Mouse (Mus musculus): ENCODE measurements around the gene Chl1. TPM values are rescaled to one million over a fixed set of nuclear protein-coding genes. Genes with fewer than 3 reads are reported as not detected.

Gene Chl1
- polyA plus RNA-seq (2015; fragmentation: Nextera tagmentation; extraction: Ambion mirVana): 143 and 157 TPM in 2 replicates

GRCm38 (mm10) chr6:103510392-103511289, at the start of gene Chl1:
TSS of gene Chl1 (plus strand) at chr6:103510586.
- no peaks in the 10 kb centered on the region for H3K9me3 ChIP-seq (ENCODE audit: control insufficient read depth, low read length)
- no peaks in the 10 kb centered on the region for H3K27me3 ChIP-seq (replicated peaks; ENCODE audit: control insufficient read depth, insufficient read depth, low read length)
- no peaks in the 10 kb centered on the region for H3K36me3 ChIP-seq (ENCODE audit: control insufficient read depth, insufficient read depth, low read length)
- H3K27ac ChIP-seq (ENCODE audit: low read depth, low read length): peak within 1 kb of the TSS; percentile 98
- peak; percentile 61 for ATAC-seq
- peak within 1 kb of the TSS; percentile 88 for H3K9ac ChIP-seq (ENCODE audit: low read depth, low read length)
- peaks cover 9% of the 10 kb centered on the region for H3K4me1 ChIP-seq (ENCODE audit: control insufficient read depth, insufficient read depth, low read depth, low read length)
- peak within 1 kb of the TSS; percentile 51 for H3K4me2 ChIP-seq (ENCODE audit: low read length)
- 2% methylated on average over 25 of the region's 25 CpGs for WGBS
- peak within 1 kb of the TSS; percentile 73 for H3K4me3 ChIP-seq (ENCODE audit: low read length)

- Histone ChIP-seq H3K9ac (ENCODE audit: low read depth, low read length) (no peak overlapping the region), H3K4me2 (ENCODE audit: low read length) (no peak overlapping the region), H3K27me3 (replicated peaks; ENCODE audit: control insufficient read depth, insufficient read depth, low read length) (no peaks in the 10 kb centered on the region), H3K36me3 (ENCODE audit: control insufficient read depth, insufficient read depth, low read length) (no peaks in the 10 kb centered on the region), H3K4me1 (ENCODE audit: control insufficient read depth, insufficient read depth, low read depth, low read length) (no peaks in the 10 kb centered on the region), H3K9me3 (ENCODE audit: control insufficient read depth, low read length) (no peaks in the 10 kb centered on the region), H3K4me3 (ENCODE audit: low read length) (no peak overlapping the region), H3K27ac (ENCODE audit: low read depth, low read length) (no peak overlapping the region)
- ATAC-seq: no peak
- WGBS: 61% methylated on average over 5 of the region's 5 CpGs
Measured at GRCm38 (mm10) chr6:103465479-103466080, 44.8 kb upstream of the Chl1 start.

- Histone ChIP-seq H3K4me2 (ENCODE audit: low read length) (no peak overlapping the region), H3K27me3 (replicated peaks; ENCODE audit: control insufficient read depth, insufficient read depth, low read length) (no peaks in the 10 kb centered on the region), H3K4me3 (ENCODE audit: low read length) (no peak overlapping the region), H3K9me3 (ENCODE audit: control insufficient read depth, low read length) (no peaks in the 10 kb centered on the region), H3K36me3 (ENCODE audit: control insufficient read depth, insufficient read depth, low read length) (no peaks in the 10 kb centered on the region), H3K27ac (ENCODE audit: low read depth, low read length) (no peak overlapping the region), H3K4me1 (ENCODE audit: control insufficient read depth, insufficient read depth, low read depth, low read length) (no peaks in the 10 kb centered on the region), H3K9ac (ENCODE audit: low read depth, low read length) (no peak overlapping the region)
- ATAC-seq: no peak
- 49% methylated on average over 5 of the region's 5 CpGs for WGBS
Measured at GRCm38 (mm10) chr6:103473316-103473715, 37.1 kb upstream of the Chl1 start.

GRCm38 (mm10) chr6:103487199-103487598, 23.2 kb upstream of the Chl1 start:
- WGBS: 67% methylated on average over 1 of the region's 1 CpGs
- no peak overlapping the region for H3K27ac ChIP-seq (ENCODE audit: low read depth, low read length)
- no peaks in the 10 kb centered on the region for H3K27me3 ChIP-seq (replicated peaks; ENCODE audit: control insufficient read depth, insufficient read depth, low read length)

GRCm38 (mm10) chr6:103498404-103498803, 12.0 kb upstream of the Chl1 start:
- 36% methylated on average over 4 of the region's 4 CpGs for WGBS
- no peak overlapping the region for H3K9ac ChIP-seq (ENCODE audit: low read depth, low read length)
- H3K27ac ChIP-seq (ENCODE audit: low read depth, low read length): no peak overlapping the region
- H3K9me3 ChIP-seq (ENCODE audit: control insufficient read depth, low read length): no peaks in the 10 kb centered on the region
- no peak for ATAC-seq
- H3K27me3 ChIP-seq (replicated peaks; ENCODE audit: control insufficient read depth, insufficient read depth, low read length): no peaks in the 10 kb centered on the region
- H3K4me2 ChIP-seq (ENCODE audit: low read length): no peak overlapping the region
- H3K4me1 ChIP-seq (ENCODE audit: control insufficient read depth, insufficient read depth, low read depth, low read length): no peaks in the 10 kb centered on the region
- H3K36me3 ChIP-seq (ENCODE audit: control insufficient read depth, insufficient read depth, low read length): no peaks in the 10 kb centered on the region
- no peak overlapping the region for H3K4me3 ChIP-seq (ENCODE audit: low read length)

More at GRCm38 (mm10) chr6:103487199-103487598, 23.2 kb upstream of the Chl1 start:
- Histone ChIP-seq H3K9ac (ENCODE audit: low read depth, low read length) (no peak overlapping the region), H3K4me2 (ENCODE audit: low read length) (no peak overlapping the region), H3K9me3 (ENCODE audit: control insufficient read depth, low read length) (no peaks in the 10 kb centered on the region), H3K4me1 (ENCODE audit: control insufficient read depth, insufficient read depth, low read depth, low read length) (no peaks in the 10 kb centered on the region), H3K4me3 (ENCODE audit: low read length) (no peak overlapping the region), H3K36me3 (ENCODE audit: control insufficient read depth, insufficient read depth, low read length) (no peaks in the 10 kb centered on the region)
- ATAC-seq: no peak

- Histone ChIP-seq H3K36me3 (ENCODE audit: control insufficient read depth, insufficient read depth, low read length) (no peaks in the 10 kb centered on the region), H3K9me3 (ENCODE audit: control insufficient read depth, low read length) (no peaks in the 10 kb centered on the region), H3K4me2 (ENCODE audit: low read length) (no peak overlapping the region), H3K4me3 (ENCODE audit: low read length) (no peak overlapping the region), H3K4me1 (ENCODE audit: control insufficient read depth, insufficient read depth, low read depth, low read length) (no peaks in the 10 kb centered on the region), H3K27me3 (replicated peaks; ENCODE audit: control insufficient read depth, insufficient read depth, low read length) (no peaks in the 10 kb centered on the region), H3K27ac (ENCODE audit: low read depth, low read length) (no peak overlapping the region), H3K9ac (ENCODE audit: low read depth, low read length) (no peak overlapping the region)
- no peak for ATAC-seq
- WGBS: 60% methylated on average over 3 of the region's 3 CpGs
Measured at GRCm38 (mm10) chr6:103504065-103504464, 6.3 kb upstream of the Chl1 start.

- WGBS: 56% methylated on average over 3 of the region's 3 CpGs
Measured at GRCm38 (mm10) chr6:103507751-103508575, 2.4 kb upstream of the Chl1 start.

GRCm38 (mm10) chr6:103509596-103509995, 790 bp upstream of the Chl1 start:
- ATAC-seq: no peak
- H3K9ac ChIP-seq (ENCODE audit: low read depth, low read length): no peak overlapping the region
- 50% methylated on average over 4 of the region's 4 CpGs for WGBS

More at GRCm38 (mm10) chr6:103507751-103508575, 2.4 kb upstream of the Chl1 start:
- no peaks in the 10 kb centered on the region for H3K9me3 ChIP-seq (ENCODE audit: control insufficient read depth, low read length)
- H3K4me3 ChIP-seq (ENCODE audit: low read length): no peak overlapping the region
- no peak overlapping the region for H3K27ac ChIP-seq (ENCODE audit: low read depth, low read length)
- H3K36me3 ChIP-seq (ENCODE audit: control insufficient read depth, insufficient read depth, low read length): no peaks in the 10 kb centered on the region
- H3K4me2 ChIP-seq (ENCODE audit: low read length): no peak overlapping the region
- H3K9ac ChIP-seq (ENCODE audit: low read depth, low read length): no peak overlapping the region
- peaks cover 6% of the 10 kb centered on the region for H3K4me1 ChIP-seq (ENCODE audit: control insufficient read depth, insufficient read depth, low read depth, low read length)
- H3K27me3 ChIP-seq (replicated peaks; ENCODE audit: control insufficient read depth, insufficient read depth, low read length): no peaks in the 10 kb centered on the region
- ATAC-seq: no peak

More at GRCm38 (mm10) chr6:103509596-103509995, 790 bp upstream of the Chl1 start:
- Histone ChIP-seq H3K9me3 (ENCODE audit: control insufficient read depth, low read length) (no peaks in the 10 kb centered on the region), H3K4me1 (ENCODE audit: control insufficient read depth, insufficient read depth, low read depth, low read length) (peaks cover 6% of the 10 kb centered on the region), H3K27ac (ENCODE audit: low read depth, low read length) (no peak overlapping the region; the same call in 1 of the 2 replicates), H3K27me3 (replicated peaks; ENCODE audit: control insufficient read depth, insufficient read depth, low read length) (no peaks in the 10 kb centered on the region), H3K4me3 (ENCODE audit: low read length) (no peak overlapping the region), H3K4me2 (ENCODE audit: low read length) (peak overlapping the region; percentile 51), H3K36me3 (ENCODE audit: control insufficient read depth, insufficient read depth, low read length) (no peaks in the 10 kb centered on the region)

Data from hindbrain, embryonic 16.5 days (tissue).